Mouse (Mus musculus) ES-E14 (cell line): ENCODE results near the gene Arl5a. TPM values are rescaled to one million over a fixed set of nuclear protein-coding genes. Genes with fewer than 3 reads are reported as not detected.
A peak's percentile ranks its signal among the peaks of the same experiment; 100 is the strongest.

Experiments
- DNase-seq: peaks from one replicate; pipeline ENCODE4 v3.0.0-alpha.2; 2013; ENCODE audit warnings: low read depth, low spot score
- H3K27ac ChIP-seq: 2 replicates; pipeline ENCODE4 v1.5.1; 2012; ENCODE audit warnings: low read depth, mild to moderate bottlenecking, low read length, moderate library complexity, mixed read lengths; ENCODE audit not compliant: poor library complexity, insufficient read depth, severe bottlenecking
- H3K36me3 ChIP-seq: 2 replicates; pipeline ENCODE4 v1.6.1; 2012; ENCODE audit warnings: mild to moderate bottlenecking, low read length, moderate library complexity, mixed read lengths; ENCODE audit not compliant: control insufficient read depth, poor library complexity, insufficient read depth, severe bottlenecking
- H3K4me1 ChIP-seq, 2 experiments: fragments of 150-350 bp in 1 of 2; sonication (generic) in 1 of 2; 2 replicates each; pipeline ENCODE4 v1.6.1; 2012; ENCODE audit warnings: low read length in 2 of 2, mild to moderate bottlenecking in 1 of 2, mixed read lengths in 1 of 2; ENCODE audit not compliant: control insufficient read depth in 2 of 2, insufficient read depth in 2 of 2, poor library complexity in 1 of 2
- H3K4me3 ChIP-seq, 2 experiments: fragments of 150-350 bp in 1 of 2; sonication (generic) in 1 of 2; 2 replicates each; pipeline ENCODE4 v1.5.1; 2012; ENCODE audit warnings: low read length in 2 of 2, low read depth in 1 of 2, mild to moderate bottlenecking in 1 of 2, mixed read lengths in 1 of 2; ENCODE audit not compliant: insufficient read depth in 1 of 2, poor library complexity in 1 of 2, severe bottlenecking in 1 of 2
- H3K9ac ChIP-seq: 2 replicates; pipeline ENCODE4 v1.6.1; 2012; ENCODE audit warnings: low read depth, mild to moderate bottlenecking, low read length, mixed read lengths; ENCODE audit not compliant: poor library complexity, insufficient read depth, severe bottlenecking
- H3K9me3 ChIP-seq: fragments of 150-350 bp; sonication (generic); 2 replicates; pipeline ENCODE4 v1.6.1; 2012; ENCODE audit warnings: low read depth, mild to moderate bottlenecking, low read length; ENCODE audit not compliant: control insufficient read depth, insufficient read depth
- CHD2 ChIP-seq: IDR thresholded peaks from 2 replicates; pipeline ENCODE4 v1.6.1; 2014; ENCODE audit warnings: mild to moderate bottlenecking, low read depth, low read length, inconsistent platforms
- HCFC1 ChIP-seq: IDR thresholded peaks from 2 replicates; pipeline ENCODE4 v1.6.1; 2012; ENCODE audit warnings: low read length, inconsistent platforms, borderline replicate concordance; ENCODE audit not compliant: insufficient read depth
- MAFK ChIP-seq: IDR thresholded peaks from 2 replicates; pipeline ENCODE4 v1.6.1; 2014; ENCODE audit warnings: mild to moderate bottlenecking, low read depth, low read length, inconsistent platforms; ENCODE audit not compliant: insufficient read depth
- ZC3H11A ChIP-seq: IDR thresholded peaks from 2 replicates; pipeline ENCODE4 v1.6.1; 2012; ENCODE audit warnings: low read depth, mild to moderate bottlenecking, inconsistent platforms, low read length, borderline replicate concordance
- ZNF384 ChIP-seq: IDR thresholded peaks from 2 replicates; pipeline ENCODE4 v1.6.1; 2012; ENCODE audit warnings: low read depth, low read length, inconsistent platforms
- in situ Hi-C, 2 experiments: fragments of 600-800 bp; cut with MboI; formaldehyde crosslinking; loops; one replicate each; pipeline ENCODE4 v1.15.1; 2025; ENCODE audit warnings: low sequenced_read_pairs in 2 of 2, inconsistent platforms in 1 of 2; ENCODE audit not compliant: unreplicated experiment in 2 of 2
- total RNA-seq: library from RNA; depleted of rRNA; stranded (reverse); fragments of 300-350 nt; gene quantifications from 2 replicates; pipeline ENCODE4 v1.2.3, GENCODE M21; 2012

The Arl5a gene
- total RNA-seq, 1 experiment = 22.6 TPM

DNA sequence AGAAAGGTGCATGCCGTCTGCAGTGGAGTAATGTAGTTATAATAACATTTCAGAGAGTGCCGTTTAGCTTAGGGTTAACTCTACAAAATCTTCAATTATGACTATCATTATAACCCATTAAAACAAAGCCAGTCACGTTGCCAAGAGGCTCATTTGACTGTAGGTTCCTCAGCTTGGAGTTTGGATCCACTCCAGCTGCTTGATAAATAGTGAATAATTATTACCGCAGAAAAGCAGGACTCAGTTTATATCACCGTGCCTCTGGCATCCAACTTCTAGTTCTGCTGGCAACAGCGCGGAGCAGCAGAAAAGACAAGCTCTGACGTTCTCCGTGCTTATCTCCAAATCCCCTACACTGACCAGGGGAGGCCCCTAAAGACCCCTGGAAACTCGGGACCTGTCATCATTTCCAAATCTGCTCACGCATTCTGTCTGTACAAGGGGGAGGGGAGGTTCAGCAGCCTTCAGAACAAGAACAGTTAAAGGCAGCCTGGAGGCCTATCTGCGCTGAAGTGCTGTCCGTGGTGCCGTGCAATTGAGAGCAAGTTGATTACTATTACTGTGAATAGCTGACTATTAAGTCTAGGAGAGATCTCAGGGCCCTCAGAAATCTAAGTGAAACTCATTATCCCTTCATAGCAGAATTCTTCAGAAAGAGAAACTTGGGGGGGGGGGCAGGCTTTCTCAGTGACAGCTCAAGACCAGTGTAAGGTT, 11.4 kb upstream of the Arl5a start:
- Histone ChIP-seq H3K4me1 (no peaks in the 10 kb centered on the region; a peak in 1 of 4 replicates), H3K9me3 (no peaks in the 10 kb centered on the region), H3K9ac (no peak overlapping the region), H3K36me3 (no peaks in the 10 kb centered on the region), H3K4me3 (no peak overlapping the region), H3K27ac (no peak overlapping the region)
- in situ Hi-C loops = no loop called here
- DNase-seq = no peak
- no peak for TF ChIP-seq CHD2
- no peak for TF ChIP-seq MAFK
- TF ChIP-seq ZNF384 = no peak
- no peak for TF ChIP-seq ZC3H11A
- TF ChIP-seq HCFC1 = no peak

DNA sequence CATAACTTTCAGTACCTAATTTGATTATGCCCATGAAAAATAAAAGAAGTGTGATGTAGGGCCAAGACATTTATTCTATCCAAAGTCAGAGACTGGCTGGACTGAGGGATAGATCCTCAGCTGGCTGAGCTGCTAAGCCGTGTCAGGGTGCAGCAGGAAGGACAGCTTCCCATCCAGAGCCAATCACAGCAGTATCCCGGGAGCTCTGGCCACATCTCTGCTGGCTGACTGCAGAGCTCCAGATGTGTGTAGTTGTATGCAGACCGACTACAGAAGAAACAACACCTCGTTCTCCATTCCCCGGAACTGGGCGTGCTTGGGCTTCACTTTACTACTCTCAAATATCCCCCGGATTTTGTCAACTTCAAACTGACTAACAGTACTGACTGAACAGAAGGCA, 8.7 kb upstream of the Arl5a start:
- no peaks in the 10 kb centered on the region for H3K9me3 ChIP-seq
- H3K27ac ChIP-seq = no peak overlapping the region
- H3K4me3 ChIP-seq = no peak overlapping the region
- in situ Hi-C loops = no loop called here
- no peak for DNase-seq
- no peaks in the 10 kb centered on the region for H3K36me3 ChIP-seq
- no peaks in the 10 kb centered on the region for H3K4me1 ChIP-seq
- TF ChIP-seq HCFC1 (no peak), MAFK (no peak), CHD2 (no peak), ZC3H11A (no peak), ZNF384 (no peak)
- H3K9ac ChIP-seq = no peak overlapping the region

GRCm38 (mm10) chr2:52427383-52427782, 2.7 kb upstream of the Arl5a start:
- peaks cover 3% of the 10 kb centered on the region in 2 experiments; a peak in 2 of 4 replicates for H3K4me1 ChIP-seq
- no peak overlapping the region for H3K9ac ChIP-seq
- DNase-seq = no peak
- no peaks in the 10 kb centered on the region for H3K9me3 ChIP-seq
- in situ Hi-C loops = no loop called here
- H3K36me3 ChIP-seq = no peaks in the 10 kb centered on the region
- no peak overlapping the region for H3K27ac ChIP-seq
- H3K4me3 ChIP-seq = no peak overlapping the region
- TF ChIP-seq HCFC1 (no peak), ZNF384 (no peak), ZC3H11A (no peak), CHD2 (no peak), MAFK (0 out of 2 replicates have a peak, but pooled peaks have one; percentile 54)

DNA sequence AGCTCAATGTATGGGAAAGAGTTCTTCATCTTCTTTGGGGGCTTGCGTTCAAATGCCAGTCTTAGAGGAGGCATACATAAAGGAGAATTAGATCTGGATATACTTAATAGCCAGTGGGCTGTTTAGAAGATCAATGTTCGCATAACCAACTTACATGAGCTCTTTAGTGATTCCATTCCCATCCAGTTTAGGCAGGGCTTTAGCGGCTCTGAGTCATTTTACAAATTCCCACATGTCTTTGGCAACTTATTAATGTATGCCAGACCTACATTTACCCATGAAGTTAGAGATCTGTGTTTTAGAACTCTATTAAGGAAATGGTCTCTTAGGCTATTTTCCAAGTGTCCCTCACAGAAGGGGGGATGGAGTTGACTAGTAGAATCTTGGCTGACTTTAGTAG, 1.3 kb upstream of the Arl5a start:
- DNase-seq = no peak
- TF ChIP-seq ZC3H11A = no peak
- no peak for TF ChIP-seq HCFC1
- no peak for TF ChIP-seq MAFK
- TF ChIP-seq CHD2 = no peak
- TF ChIP-seq ZNF384 = no peak
- H3K9ac ChIP-seq = no peak overlapping the region
- H3K9me3 ChIP-seq = no peaks in the 10 kb centered on the region
- in situ Hi-C loops = no loop called here
- no peak overlapping the region for H3K4me3 ChIP-seq
- peaks cover 3 to 7% of the 10 kb centered on the region in 2 experiments; a peak in 3 of 4 replicates for H3K4me1 ChIP-seq
- no peaks in the 10 kb centered on the region for H3K36me3 ChIP-seq
- no peak overlapping the region for H3K27ac ChIP-seq
